Mouse (Mus musculus) forebrain, embryonic 13.5 days (tissue): Measurements from ENCODE around the gene Dzip1. TPM values are rescaled to one million over a fixed set of nuclear protein-coding genes. Genes with fewer than 3 reads are reported as not detected.

Source experiments
- polyA plus RNA-seq: library from polyadenylated mRNA; unstranded; fragments of >200 nt; fragmentation: Nextera tagmentation; extraction: Ambion mirVana; gene quantifications from 2 replicates; pipeline ENCODE4 v1.2.1, GENCODE M21; 2015

Gene Dzip1
- polyA plus RNA-seq, 1 experiment from 2014 or later = 27.2 TPM

Other genes with a start within 250 kb of the Dzip1 start
- gene Abcc4, start 219.2 kb downstream of the Dzip1 start, polyA plus RNA-seq = 0.96 and 1.2 TPM in 2 replicates
- gene Cldn10, start 137.6 kb downstream of the Dzip1 start, polyA plus RNA-seq = 0.57 and 0.77 TPM in 2 replicates
- 17.4 and 17.5 TPM in 2 replicates for gene Dnajc3, start 12.5 kb upstream of the Dzip1 start, polyA plus RNA-seq
- 12.6 and 15.5 TPM in 2 replicates for gene Uggt2, start 174.0 kb upstream of the Dzip1 start, polyA plus RNA-seq
- gene Hs6st3, start 212.9 kb upstream of the Dzip1 start, polyA plus RNA-seq = 0.26 and 0.35 TPM in 2 replicates